Mouse (Mus musculus): ENCODE results near the gene Evc2. TPM values are rescaled to one million over a fixed set of nuclear protein-coding genes. Genes with fewer than 3 reads are reported as not detected.

The Evc2 gene
- 1.6 and 2.6 TPM in 2 replicates for polyA plus RNA-seq (2012; rRNA removed; ENCODE audit: low replicate concordance)

GRCm38 (mm10) chr5:37338288-37338687, at the start of gene Evc2:
Evc2 (plus strand) TSS chr5:37338499.

GRCm38 (mm10) chr5:37336485-37337105, 1.7 kb upstream of the Evc2 start, which contains the start of gene Evc:
Evc (minus strand) TSS chr5:37336894.

Other genes with a start within 250 kb of the Evc2 start
- 0.65 and 2.0 TPM in 2 replicates for gene Crmp1, start 96.6 kb upstream of the Evc2 start, polyA plus RNA-seq (2012; rRNA removed; ENCODE audit: low replicate concordance)
- 2.1 and 3.1 TPM in 2 replicates for gene Evc, start 1.6 kb upstream of the Evc2 start, polyA plus RNA-seq (2012; rRNA removed; ENCODE audit: low replicate concordance)